Mouse (Mus musculus): Measurements from ENCODE around the gene Ngf.

The Ngf gene

GRCm38 (mm10) chr3:102469713-102470448 lies at the start of gene Ngf:
TSS of gene Ngf (plus strand) at chr3:102469919.
- DNase-seq (ENCODE audit: extremely low read depth, low read depth) = no peak

GRCm38 (mm10) chr3:102445567-102445966 lies 24.2 kb upstream of the Ngf start:
- DNase-seq (ENCODE audit: extremely low read depth, low read depth) = no peak

GRCm38 (mm10) chr3:102446691-102447090 lies 23.0 kb upstream of the Ngf start:
- no peak for DNase-seq (ENCODE audit: extremely low read depth, low read depth)

GRCm38 (mm10) chr3:102454566-102454965 lies 15.2 kb upstream of the Ngf start:
- DNase-seq (ENCODE audit: extremely low read depth, low read depth) = no peak

GRCm38 (mm10) chr3:102460528-102460927 lies 9.2 kb upstream of the Ngf start:
- DNase-seq (ENCODE audit: extremely low read depth, low read depth) = no peak

GRCm38 (mm10) chr3:102460986-102461385 lies 8.7 kb upstream of the Ngf start:
- no peak for DNase-seq (ENCODE audit: extremely low read depth, low read depth)

GRCm38 (mm10) chr3:102462703-102463336 lies 6.9 kb upstream of the Ngf start:
- no peak for DNase-seq (ENCODE audit: extremely low read depth, low read depth)

GRCm38 (mm10) chr3:102463339-102463738 lies 6.4 kb upstream of the Ngf start:
- no peak for DNase-seq (ENCODE audit: extremely low read depth, low read depth)

- no peak for DNase-seq (ENCODE audit: extremely low read depth, low read depth)
These were observed 3.1 kb upstream of the Ngf start for GRCm38 (mm10) chr3:102466587-102466986.

- no peak for DNase-seq (ENCODE audit: extremely low read depth, low read depth)
These were observed 2.6 kb upstream of the Ngf start for GRCm38 (mm10) chr3:102467121-102467520.

GRCm38 (mm10) chr3:102471251-102471650 lies 1.5 kb downstream of the Ngf start:
- DNase-seq (ENCODE audit: extremely low read depth, low read depth) = no peak

GRCm38 (mm10) chr3:102471799-102472198 lies 2.1 kb downstream of the Ngf start:
- DNase-seq (ENCODE audit: extremely low read depth, low read depth) = no peak

- DNase-seq (ENCODE audit: extremely low read depth, low read depth) = no peak
These were observed 4.8 kb downstream of the Ngf start for GRCm38 (mm10) chr3:102474275-102475155.

GRCm38 (mm10) chr3:102477917-102478694 lies 8.4 kb downstream of the Ngf start:
- DNase-seq (ENCODE audit: extremely low read depth, low read depth) = no peak

GRCm38 (mm10) chr3:102490393-102491123 lies 20.8 kb downstream of the Ngf start:
- no peak for DNase-seq (ENCODE audit: extremely low read depth, low read depth)

- no peak for DNase-seq (ENCODE audit: extremely low read depth, low read depth)
These were observed 28.4 kb downstream of the Ngf start for GRCm38 (mm10) chr3:102498113-102498512.

- no peak for DNase-seq (ENCODE audit: extremely low read depth, low read depth)
These were observed 29.2 kb downstream of the Ngf start for GRCm38 (mm10) chr3:102498931-102499330.

GRCm38 (mm10) chr3:102500031-102500430 lies 30.3 kb downstream of the Ngf start:
- DNase-seq (ENCODE audit: extremely low read depth, low read depth) = no peak

GRCm38 (mm10) chr3:102501186-102501585 lies 31.5 kb downstream of the Ngf start:
- no peak for DNase-seq (ENCODE audit: extremely low read depth, low read depth)

- DNase-seq (ENCODE audit: extremely low read depth, low read depth) = no peak
These were observed 35.4 kb downstream of the Ngf start for GRCm38 (mm10) chr3:102505129-102505528.

GRCm38 (mm10) chr3:102506061-102506460 lies 36.3 kb downstream of the Ngf start:
- DNase-seq (ENCODE audit: extremely low read depth, low read depth) = no peak

All from MEL-GATA-1-ER (cell line).